Mouse (Mus musculus): ENCODE data around the gene Ubqln5. TPM values are rescaled to one million over a fixed set of nuclear protein-coding genes. Genes with fewer than 3 reads are reported as not detected.

Ubqln5 gene
- not detected in 2 replicates for polyA plus RNA-seq (2012; ENCODE audit: insufficient read depth, low replicate concordance)

DNA sequence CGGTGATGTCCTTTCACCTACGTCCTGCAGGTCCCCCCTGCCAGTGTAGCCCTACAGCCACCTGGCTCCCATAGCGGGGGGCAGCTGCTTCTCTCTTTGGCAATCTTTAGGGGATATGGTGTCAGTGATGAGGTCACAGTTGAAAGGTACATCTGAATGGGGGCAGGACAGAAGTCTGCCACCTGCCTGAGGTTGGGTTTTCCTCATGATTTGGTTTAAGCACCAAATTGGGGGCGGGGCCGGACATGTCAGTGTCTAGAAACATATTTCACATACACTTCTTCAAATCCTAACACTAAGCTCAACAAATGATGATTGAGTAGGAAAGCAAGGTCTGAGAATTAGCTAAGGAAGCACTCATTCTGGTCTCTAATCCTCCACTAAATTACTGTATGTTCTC, at the start of gene Ubqln5:
Gene Ubqln5, minus strand, starts transcription at position 101 of the 400 bp plus-strand sequence.
- Histone ChIP-seq H3K27me3 (replicated peaks) (no peaks in the 10 kb centered on the region), H3K4me3 (replicated peaks) (peak within 1 kb of the TSS; percentile 19), H3K36me3 (replicated peaks; ENCODE audit: low read length) (no peaks in the 10 kb centered on the region), H3K4me1 (no peaks in the 10 kb centered on the region; the same call in 1 of the 2 replicates), H3K9me3 (no peaks in the 10 kb centered on the region)
- TF ChIP-seq FLI1 (IDR thresholded peaks at IDR 0.05; ENCODE audit: low read length) (no peak), GATA1 (IDR thresholded peaks at IDR 0.05; ENCODE audit: borderline replicate concordance, low read length) (no peak)

DNA sequence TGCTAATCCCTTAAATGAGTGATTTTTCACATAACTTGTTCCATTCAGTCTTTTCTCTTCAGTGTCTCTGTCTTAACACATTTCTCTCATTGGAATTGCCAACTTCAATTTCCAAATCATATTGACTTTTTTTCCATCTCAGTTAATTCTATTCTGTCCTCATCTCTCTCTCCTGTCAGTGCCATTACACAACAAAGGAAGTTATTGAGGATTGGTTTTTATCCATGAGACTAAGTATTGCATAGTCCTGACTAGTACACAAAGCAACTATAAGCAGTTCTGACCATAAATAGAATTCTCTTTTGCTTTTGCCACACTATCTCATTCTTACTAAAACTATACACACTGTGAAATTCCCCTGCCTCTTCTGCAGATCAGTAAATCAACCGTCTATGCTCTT, 49.4 kb upstream of the Ubqln5 start:
- TF ChIP-seq FLI1 (IDR thresholded peaks at IDR 0.05; ENCODE audit: low read length): no peak
- TF ChIP-seq GATA1 (IDR thresholded peaks at IDR 0.05; ENCODE audit: borderline replicate concordance, low read length): no peak
- no peaks in the 10 kb centered on the region for H3K36me3 ChIP-seq (replicated peaks; ENCODE audit: low read length)
- no peaks in the 10 kb centered on the region for H3K9me3 ChIP-seq
- H3K4me3 ChIP-seq (replicated peaks): no peak overlapping the region
- no peaks in the 10 kb centered on the region for H3K27me3 ChIP-seq (replicated peaks)
- no peaks in the 10 kb centered on the region for H3K4me1 ChIP-seq

DNA sequence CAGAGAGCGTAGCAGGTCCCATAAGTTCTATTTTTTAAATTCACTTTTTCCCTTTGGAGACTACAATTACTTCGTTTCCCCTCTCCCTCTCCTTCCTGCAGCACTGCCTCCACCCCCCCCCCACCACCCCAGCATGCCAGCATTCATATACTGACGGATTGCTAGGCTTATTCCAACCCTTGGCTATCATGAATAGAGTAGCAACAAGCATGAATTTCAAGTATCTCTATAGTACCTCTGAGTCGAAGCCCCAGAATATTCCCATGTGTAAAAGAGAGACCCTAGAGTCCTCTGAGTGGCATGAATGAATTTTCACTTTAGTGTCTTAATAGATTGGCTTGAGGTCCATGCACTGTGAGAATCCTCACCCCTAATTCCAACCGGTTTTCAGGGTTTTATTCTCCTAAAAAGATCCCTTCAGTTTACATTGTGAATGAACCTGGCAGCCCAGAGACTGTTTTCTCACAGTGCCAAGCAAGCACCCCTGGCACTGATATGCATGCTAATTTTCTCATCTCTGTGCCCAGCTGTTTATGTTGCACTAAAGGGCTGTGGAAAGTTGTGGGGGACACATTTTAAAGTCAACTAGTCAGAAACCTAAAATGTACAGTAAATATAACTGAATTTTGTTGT, 48.9 kb upstream of the Ubqln5 start:
- TF ChIP-seq FLI1 (IDR thresholded peaks at IDR 0.05; ENCODE audit: low read length): no peak
- no peak for TF ChIP-seq GATA1 (IDR thresholded peaks at IDR 0.05; ENCODE audit: borderline replicate concordance, low read length)
- Histone ChIP-seq H3K36me3 (replicated peaks; ENCODE audit: low read length) (no peaks in the 10 kb centered on the region), H3K9me3 (no peaks in the 10 kb centered on the region), H3K27me3 (replicated peaks) (no peaks in the 10 kb centered on the region), H3K4me1 (no peaks in the 10 kb centered on the region), H3K4me3 (replicated peaks) (no peak overlapping the region)

DNA sequence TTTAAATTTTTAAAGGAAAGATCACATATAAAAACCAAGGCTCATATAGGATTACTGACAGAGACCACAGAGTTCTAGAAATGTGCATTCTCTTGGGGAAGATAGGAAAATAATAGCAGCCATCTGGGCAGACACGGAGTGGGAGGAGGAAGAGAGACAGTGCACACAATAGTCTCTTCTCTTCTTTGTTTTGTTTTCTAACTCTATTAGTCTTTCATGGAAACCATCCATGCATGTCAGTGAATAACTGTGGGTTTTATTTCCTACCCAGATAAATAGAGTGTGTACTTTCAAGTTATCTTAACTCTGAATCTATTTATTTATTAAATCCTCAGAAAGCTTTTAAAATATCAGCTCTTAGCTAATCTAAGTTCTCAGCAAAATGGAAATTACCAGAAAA, 45.5 kb upstream of the Ubqln5 start:
- H3K27me3 ChIP-seq (replicated peaks): no peaks in the 10 kb centered on the region
- no peak overlapping the region for H3K4me3 ChIP-seq (replicated peaks)
- H3K36me3 ChIP-seq (replicated peaks; ENCODE audit: low read length): no peaks in the 10 kb centered on the region
- TF ChIP-seq GATA1 (IDR thresholded peaks at IDR 0.05; ENCODE audit: borderline replicate concordance, low read length): no peak
- no peak for TF ChIP-seq FLI1 (IDR thresholded peaks at IDR 0.05; ENCODE audit: low read length)
- H3K9me3 ChIP-seq: no peaks in the 10 kb centered on the region
- peaks cover 13% of the 10 kb centered on the region for H3K4me1 ChIP-seq

DNA sequence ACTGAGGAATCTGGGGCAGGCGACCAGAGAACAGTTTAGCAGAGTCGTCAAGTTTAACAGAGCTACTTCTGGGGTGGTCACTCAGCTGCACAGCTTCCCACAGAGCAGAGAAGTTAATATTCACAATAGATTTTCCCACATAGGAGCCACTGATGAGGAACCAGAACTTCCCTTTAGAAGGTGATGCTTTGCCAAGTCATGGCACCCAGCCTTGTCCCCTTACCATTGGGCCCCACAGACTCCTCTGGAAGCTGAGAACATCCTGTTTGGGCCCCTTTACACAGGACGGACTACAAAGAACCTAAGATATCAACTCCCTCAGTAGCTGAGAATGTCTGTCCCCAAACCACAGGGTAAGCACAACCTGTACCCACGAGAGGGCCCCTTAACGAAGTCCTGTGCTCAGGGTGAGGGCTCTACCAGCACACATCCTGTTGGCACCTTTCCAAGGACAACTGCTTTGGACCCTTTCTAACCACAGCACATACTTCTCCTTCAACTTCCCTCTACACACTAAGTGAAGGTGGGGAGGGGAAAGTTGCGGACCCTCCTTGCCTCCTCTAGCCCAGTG, 40.1 kb upstream of the Ubqln5 start:
- H3K4me3 ChIP-seq (replicated peaks): no peak overlapping the region
- no peaks in the 10 kb centered on the region for H3K27me3 ChIP-seq (replicated peaks)
- peaks cover 40% of the 10 kb centered on the region for H3K4me1 ChIP-seq
- TF ChIP-seq FLI1 (IDR thresholded peaks at IDR 0.05; ENCODE audit: low read length) (no peak), GATA1 (IDR thresholded peaks at IDR 0.05; ENCODE audit: borderline replicate concordance, low read length) (no peak)
- H3K9me3 ChIP-seq: no peaks in the 10 kb centered on the region
- H3K36me3 ChIP-seq (replicated peaks; ENCODE audit: low read length): no peaks in the 10 kb centered on the region

DNA sequence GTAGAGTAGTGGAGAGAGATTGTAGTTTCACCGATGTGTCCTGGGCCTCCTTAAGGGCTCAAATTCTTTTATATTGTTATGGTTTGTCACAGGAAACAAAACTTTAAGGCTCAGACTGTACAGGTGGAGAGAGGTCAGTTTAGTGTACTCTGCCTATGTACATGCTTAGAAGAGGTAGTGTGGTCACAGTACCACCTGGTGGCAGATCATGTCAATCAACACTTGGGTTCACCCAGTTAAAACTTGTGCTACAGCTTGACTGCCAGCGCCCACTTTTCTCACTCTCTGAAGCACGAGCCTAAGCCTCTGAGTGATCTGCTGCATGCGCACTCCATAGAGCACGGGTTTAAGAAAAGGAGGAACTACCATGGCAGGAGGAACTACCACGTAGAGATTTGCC, 37.5 kb upstream of the Ubqln5 start:
- no peak overlapping the region for H3K4me3 ChIP-seq (replicated peaks)
- H3K36me3 ChIP-seq (replicated peaks; ENCODE audit: low read length): no peaks in the 10 kb centered on the region
- no peaks in the 10 kb centered on the region for H3K27me3 ChIP-seq (replicated peaks)
- H3K4me1 ChIP-seq: peaks cover 44% of the 10 kb centered on the region
- no peaks in the 10 kb centered on the region for H3K9me3 ChIP-seq
- no peak for TF ChIP-seq GATA1 (IDR thresholded peaks at IDR 0.05; ENCODE audit: borderline replicate concordance, low read length)

DNA sequence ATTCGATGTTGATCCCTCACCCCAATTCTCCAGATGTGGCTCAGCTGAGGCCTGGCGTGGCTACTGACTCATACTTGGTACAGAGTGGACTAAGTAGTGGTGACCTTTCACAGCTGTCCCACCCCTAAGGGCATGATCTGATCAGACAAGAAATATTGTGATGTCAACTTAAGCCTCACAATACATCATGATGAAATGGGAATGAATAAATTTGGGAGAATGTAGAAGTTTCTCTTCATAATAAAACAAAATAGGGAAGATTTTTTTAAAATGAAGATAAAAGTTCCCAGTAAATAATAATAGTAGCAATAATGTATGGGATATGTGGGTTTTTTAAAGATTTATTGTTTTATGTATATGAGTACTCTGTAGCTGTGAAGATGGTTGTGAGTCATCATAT, 20.8 kb upstream of the Ubqln5 start, which contains the start of gene Ubqlnl:
Gene Ubqlnl, minus strand, starts transcription at position 101 of the 400 bp plus-strand sequence.
- no peak for TF ChIP-seq GATA1 (IDR thresholded peaks at IDR 0.05; ENCODE audit: borderline replicate concordance, low read length)
- TF ChIP-seq FLI1 (IDR thresholded peaks at IDR 0.05; ENCODE audit: low read length): no peak
- H3K4me3 ChIP-seq (replicated peaks): no peak within 1 kb of the TSS

DNA sequence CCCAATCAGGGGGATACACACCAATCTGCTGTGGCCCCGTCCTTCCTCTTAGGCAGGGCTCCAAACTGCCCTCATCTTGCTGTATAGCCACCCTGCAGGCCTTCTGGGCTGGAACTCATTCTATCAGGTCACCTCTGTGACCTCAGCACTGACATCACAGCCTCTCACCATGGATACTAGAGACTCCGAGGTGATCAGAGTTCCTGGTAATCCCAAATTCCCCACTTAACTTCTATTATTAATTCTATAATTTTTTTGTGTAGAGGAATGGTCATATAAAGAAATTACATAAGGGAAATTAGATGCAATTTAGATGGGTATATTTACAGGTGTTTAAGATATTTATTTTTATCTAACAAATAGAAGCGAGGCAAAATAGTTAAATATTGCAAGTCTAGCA, 13.6 kb upstream of the Ubqln5 start, which contains the start of gene Ubqln3:
Gene Ubqln3, minus strand, starts transcription at position 101 of the 400 bp plus-strand sequence.
- no peaks in the 10 kb centered on the region for H3K36me3 ChIP-seq (replicated peaks; ENCODE audit: low read length)
- TF ChIP-seq FLI1 (IDR thresholded peaks at IDR 0.05; ENCODE audit: low read length) (no peak), GATA1 (IDR thresholded peaks at IDR 0.05; ENCODE audit: borderline replicate concordance, low read length) (no peak)
- no peaks in the 10 kb centered on the region for H3K9me3 ChIP-seq
- H3K4me1 ChIP-seq: peaks cover 9% of the 10 kb centered on the region; the same call in 1 of the 2 replicates
- H3K27me3 ChIP-seq (replicated peaks): peaks cover 3% of the 10 kb centered on the region
- H3K4me3 ChIP-seq (replicated peaks): no peak within 1 kb of the TSS

More for the DNA sequence above, 20.8 kb upstream of the Ubqln5 start, which contains the start of gene Ubqlnl:
- no peaks in the 10 kb centered on the region for H3K36me3 ChIP-seq (replicated peaks; ENCODE audit: low read length)
- no peaks in the 10 kb centered on the region for H3K27me3 ChIP-seq (replicated peaks)
- no peaks in the 10 kb centered on the region for H3K9me3 ChIP-seq
- H3K4me1 ChIP-seq: peaks cover 14% of the 10 kb centered on the region

DNA sequence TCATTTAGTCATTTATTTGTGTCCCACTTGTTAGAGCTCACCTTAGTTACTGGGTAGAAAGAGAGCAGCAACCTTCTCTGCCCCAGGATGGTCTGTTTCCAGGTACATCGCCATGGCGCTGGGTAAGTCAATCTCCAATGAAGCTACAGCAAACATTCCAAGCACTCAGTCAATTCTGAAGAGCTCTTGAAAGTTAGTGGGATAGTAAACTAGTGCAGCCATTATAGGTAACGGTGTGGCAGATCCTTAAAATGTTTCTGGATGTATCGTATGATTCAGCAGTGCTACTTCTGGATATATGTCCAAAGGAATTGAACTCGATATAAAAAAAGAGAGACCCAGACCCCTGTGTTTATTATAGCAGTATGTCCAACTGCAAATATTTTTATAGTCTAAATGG, 7.7 kb upstream of the Ubqln5 start, which contains the start of gene Olfr643:
Gene Olfr643, minus strand, starts transcription at position 101 of the 400 bp plus-strand sequence.
- Histone ChIP-seq H3K36me3 (replicated peaks; ENCODE audit: low read length) (no peaks in the 10 kb centered on the region), H3K27me3 (replicated peaks) (peaks cover 3% of the 10 kb centered on the region), H3K4me1 (no peaks in the 10 kb centered on the region; the same call in 1 of the 2 replicates), H3K9me3 (no peaks in the 10 kb centered on the region), H3K4me3 (replicated peaks) (no peak within 1 kb of the TSS)
- TF ChIP-seq GATA1 (IDR thresholded peaks at IDR 0.05; ENCODE audit: borderline replicate concordance, low read length) (no peak), FLI1 (IDR thresholded peaks at IDR 0.05; ENCODE audit: low read length) (no peak)

DNA sequence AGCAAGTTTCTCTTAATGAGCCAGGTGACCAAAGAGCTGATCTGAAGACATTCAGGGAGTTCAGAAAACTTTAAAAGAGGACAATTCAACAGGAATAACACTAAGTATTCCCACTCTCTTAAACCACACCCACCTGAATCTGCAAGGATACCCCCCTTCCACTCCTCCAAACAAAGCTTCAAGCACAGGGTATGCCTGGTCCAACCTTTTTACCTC, 25.0 kb downstream of the Ubqln5 start, which contains the start of gene Olfr646:
Gene Olfr646, plus strand, starts transcription at position 117 of the 216 bp plus-strand sequence.
- no peaks in the 10 kb centered on the region for H3K9me3 ChIP-seq
- TF ChIP-seq FLI1 (IDR thresholded peaks at IDR 0.05; ENCODE audit: low read length): no peak
- TF ChIP-seq GATA1 (IDR thresholded peaks at IDR 0.05; ENCODE audit: borderline replicate concordance, low read length): no peak
- no peaks in the 10 kb centered on the region for H3K27me3 ChIP-seq (replicated peaks)
- H3K4me1 ChIP-seq: peaks cover 34% of the 10 kb centered on the region
- no peaks in the 10 kb centered on the region for H3K36me3 ChIP-seq (replicated peaks; ENCODE audit: low read length)
- H3K4me3 ChIP-seq (replicated peaks): peak within 1 kb of the TSS; percentile 69
